Mouse (Mus musculus): ENCODE measurements around the gene Ap1ar.

The Ap1ar gene

GRCm38 (mm10) chr3:127758806-127759205 lies 78.5 kb downstream of the Ap1ar start:
- no peak for DNase-seq (ENCODE audit: inconsistent age in 2 of 2, low spot score in 1 of 2)

DNA sequence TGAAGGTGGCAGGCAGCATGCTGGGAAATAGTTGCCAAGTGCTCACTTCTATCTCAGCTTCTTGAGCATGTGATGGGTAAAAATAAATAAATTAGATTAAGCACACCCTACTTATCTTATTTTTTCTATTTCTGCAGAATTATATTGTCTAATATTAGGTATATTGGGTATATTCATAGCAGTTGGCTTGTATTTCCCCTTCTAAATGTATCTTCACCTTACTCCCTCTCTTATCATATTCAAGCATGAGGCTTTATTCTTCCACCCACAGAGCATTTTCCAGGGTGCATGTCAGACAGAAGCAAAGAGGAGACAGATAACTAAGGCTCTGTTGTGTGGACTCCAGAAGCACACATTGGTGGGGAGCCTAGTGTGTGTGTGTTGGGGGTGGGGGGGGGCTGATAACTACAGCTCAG lies 79.4 kb downstream of the Ap1ar start:
- no peak for DNase-seq (ENCODE audit: inconsistent age in 2 of 2, low spot score in 1 of 2)
